Mouse (Mus musculus) cerebral cortex, adult 2 months (tissue): ENCODE measurements around the gene Sh3d19.

ENCODE experiments used
- WGBS: fragments of 180-500 bp; shearing (Covaris S2); methylation state at CpG from one replicate; pipeline ENCODE4 v1.1.7; 2018; 5-methylcytosine and 5-hydroxymethylcytosine counted together

Sh3d19 gene

GRCm38 (mm10) chr3:86028658-86029375, 57.9 kb downstream of the Sh3d19 start:
- WGBS = 78% methylated on average over 15 of the region's 15 CpGs

- 64% methylated on average over 4 of the region's 4 CpGs for WGBS
Measured at GRCm38 (mm10) chr3:86030566-86030965, 59.7 kb downstream of the Sh3d19 start.

- WGBS = 76% methylated on average over 9 of the region's 9 CpGs
Measured at GRCm38 (mm10) chr3:86033455-86034090, 62.7 kb downstream of the Sh3d19 start.

GRCm38 (mm10) chr3:86037926-86038484, 67.1 kb downstream of the Sh3d19 start:
- 69% methylated on average over 9 of the region's 9 CpGs for WGBS

GRCm38 (mm10) chr3:86038648-86039047, 67.7 kb downstream of the Sh3d19 start:
- 38% methylated on average over 3 of the region's 3 CpGs for WGBS

GRCm38 (mm10) chr3:86040286-86041201, 69.6 kb downstream of the Sh3d19 start:
- 43% methylated on average over 14 of the region's 14 CpGs for WGBS

- WGBS = 69% methylated on average over 9 of the region's 9 CpGs
Measured at GRCm38 (mm10) chr3:86047686-86048408, 76.9 kb downstream of the Sh3d19 start.

- 83% methylated on average over 2 of the region's 2 CpGs for WGBS
Measured at GRCm38 (mm10) chr3:86049041-86049440, 78.1 kb downstream of the Sh3d19 start.

GRCm38 (mm10) chr3:86056678-86057077, 85.8 kb downstream of the Sh3d19 start:
- 69% methylated on average over 4 of the region's 4 CpGs for WGBS

- 71% methylated on average over 6 of the region's 6 CpGs for WGBS
Measured at GRCm38 (mm10) chr3:86057436-86058095, 86.7 kb downstream of the Sh3d19 start.

GRCm38 (mm10) chr3:86069646-86070250, 98.8 kb downstream of the Sh3d19 start:
- 89% methylated on average over 11 of the region's 11 CpGs for WGBS

GRCm38 (mm10) chr3:86070799-86071198, 99.9 kb downstream of the Sh3d19 start:
- 82% methylated on average over 7 of the region's 7 CpGs for WGBS

GRCm38 (mm10) chr3:86072066-86072465, 101.2 kb downstream of the Sh3d19 start:
- 84% methylated on average over 3 of the region's 3 CpGs for WGBS

- WGBS = 82% methylated on average over 5 of the region's 5 CpGs
Measured at GRCm38 (mm10) chr3:86072889-86073288, 102.0 kb downstream of the Sh3d19 start.

- 91% methylated on average over 5 of the region's 5 CpGs for WGBS
Measured at GRCm38 (mm10) chr3:86075593-86075992, 104.7 kb downstream of the Sh3d19 start.

- WGBS = 85% methylated on average over 14 of the region's 14 CpGs
Measured at GRCm38 (mm10) chr3:86076511-86077283, 105.8 kb downstream of the Sh3d19 start.

GRCm38 (mm10) chr3:86083051-86083450, 112.1 kb downstream of the Sh3d19 start:
- 95% methylated on average over 8 of the region's 8 CpGs for WGBS

GRCm38 (mm10) chr3:86085001-86085400, 114.1 kb downstream of the Sh3d19 start:
- 95% methylated on average over 19 of the region's 19 CpGs for WGBS

GRCm38 (mm10) chr3:86087872-86088271, 117.0 kb downstream of the Sh3d19 start:
- WGBS = 86% methylated on average over 3 of the region's 3 CpGs
